Mouse (Mus musculus) lung, postnatal 0 days (tissue): Measurements from ENCODE around the gene Gm7138.
"Not testable (repeated sequence)": the region's sequence is repeated elsewhere in the genome, so short reads cannot be mapped to it uniquely, and the experiment has no call there.

ENCODE experiments used
- CTCF ChIP-seq: IDR thresholded peaks from 2 replicates; pipeline ENCODE4 v1.5.1; 2016; ENCODE audit warnings: antibody characterized with exemption, mild to moderate bottlenecking
- EP300 ChIP-seq: IDR thresholded peaks from 2 replicates; pipeline ENCODE4 v1.6.1; 2016; ENCODE audit warnings: antibody characterized with exemption, mild to moderate bottlenecking, control low read depth

DNA sequence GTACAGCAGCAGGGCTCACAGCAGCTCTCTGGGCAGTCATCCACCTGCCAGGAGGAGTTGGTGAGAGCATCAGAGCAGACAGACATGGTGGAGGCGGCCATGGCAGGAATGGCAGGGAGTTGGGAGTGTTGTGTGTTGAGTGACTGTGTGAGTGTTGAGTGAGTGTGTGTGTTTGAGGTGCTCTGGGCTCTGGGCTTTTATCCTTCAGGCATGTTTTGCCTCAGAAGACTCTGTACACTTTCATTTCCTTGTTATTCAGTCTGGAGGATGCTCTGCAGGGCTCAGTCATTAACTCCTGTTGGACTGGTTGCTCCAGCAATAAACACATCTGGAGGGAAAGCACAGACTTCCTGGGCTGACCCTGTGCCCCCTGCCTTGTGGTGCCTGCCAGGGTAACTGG lies 17.2 kb downstream of the Gm7138 start, which contains the start of gene Gm3233:
- not testable (repeated sequence) for TF ChIP-seq CTCF, EP300
